Mouse (Mus musculus) embryonic facial prominence, embryonic 15.5 days (tissue): Measurements from ENCODE around the gene Sdhaf1. TPM values are rescaled to one million over a fixed set of nuclear protein-coding genes. Genes with fewer than 3 reads are reported as not detected.

Experiments used
- ATAC-seq: fragments of 200-750 bp; cut with Nextera tagmentation; 2 replicates; pipeline ENCODE4 v1.8.0; 2017; ENCODE audit warnings: low read depth, moderate TSS enrichment; ENCODE audit not compliant: insufficient number of reproducible peaks, low FRiP score, low TSS enrichment
- H3K27ac ChIP-seq: fragments of 300-500 bp; sonication (generic); replicated peaks from 2 replicates; pipeline ENCODE4 v1.5.1; 2015; ENCODE audit warnings: mild to moderate bottlenecking, inconsistent platforms
- H3K27me3 ChIP-seq: fragments of 300-500 bp; sonication (generic); 2 replicates; pipeline ENCODE4 v1.6.1; 2015; ENCODE audit warnings: inconsistent platforms
- H3K36me3 ChIP-seq: fragments of 300-500 bp; sonication (generic); 2 replicates; pipeline ENCODE4 v1.6.1; 2015; ENCODE audit warnings: mild to moderate bottlenecking, inconsistent platforms
- H3K4me1 ChIP-seq: fragments of 300-500 bp; sonication (generic); 2 replicates; pipeline ENCODE4 v1.6.1; 2015; ENCODE audit warnings: inconsistent platforms
- H3K4me2 ChIP-seq: fragments of 300-500 bp; sonication (generic); replicated peaks from 2 replicates; pipeline ENCODE4 v1.6.1; 2015; ENCODE audit warnings: mild to moderate bottlenecking, inconsistent platforms
- H3K4me3 ChIP-seq: fragments of 300-500 bp; sonication (generic); replicated peaks from 2 replicates; pipeline ENCODE4 v1.5.1; 2015; ENCODE audit warnings: mild to moderate bottlenecking, inconsistent platforms
- H3K9ac ChIP-seq: fragments of 300-500 bp; sonication (generic); 2 replicates; pipeline ENCODE4 v1.6.1; 2015; ENCODE audit warnings: inconsistent platforms
- H3K9me3 ChIP-seq: fragments of 300-500 bp; sonication (generic); replicated peaks from 2 replicates; pipeline ENCODE4 v1.6.1; 2016; ENCODE audit warnings: inconsistent platforms
- WGBS: fragments of 180-500 bp; shearing (Covaris S2); methylation state at CpG from one replicate; pipeline ENCODE4 v1.1.7; 2015; 5-methylcytosine and 5-hydroxymethylcytosine counted together
- polyA plus RNA-seq: library from polyadenylated mRNA; unstranded; fragments of >200 nt; fragmentation: Nextera tagmentation; extraction: Ambion mirVana; gene quantifications from 2 replicates; pipeline ENCODE4 v1.2.1, GENCODE M21; 2015

Sdhaf1 gene
- polyA plus RNA-seq, 1 experiment from 2014 or later: 17.9 TPM

GRCm38 (mm10) chr7:30278911-30279310 is 44.8 kb downstream of the Sdhaf1 start:
- no peak overlapping the region for H3K9ac ChIP-seq
- no peaks in the 10 kb centered on the region for H3K9me3 ChIP-seq
- H3K36me3 ChIP-seq: no peaks in the 10 kb centered on the region
- 44% methylated on average over 2 of the region's 2 CpGs for WGBS
- ATAC-seq: no peak
- no peak overlapping the region for H3K27ac ChIP-seq
- no peak overlapping the region for H3K4me2 ChIP-seq
- H3K4me3 ChIP-seq: no peak overlapping the region
- H3K4me1 ChIP-seq: peaks cover 19% of the 10 kb centered on the region
- no peaks in the 10 kb centered on the region for H3K27me3 ChIP-seq

- ATAC-seq: no peak
- no peak overlapping the region for H3K9ac ChIP-seq
- no peak overlapping the region for H3K27ac ChIP-seq
- H3K9me3 ChIP-seq: no peaks in the 10 kb centered on the region
- peaks cover 6% of the 10 kb centered on the region; the same call in 1 of the 2 replicates for H3K4me1 ChIP-seq
- H3K4me2 ChIP-seq: no peak overlapping the region
- WGBS: 82% methylated on average over 6 of the region's 6 CpGs
- H3K4me3 ChIP-seq: no peak overlapping the region
- H3K27me3 ChIP-seq: no peaks in the 10 kb centered on the region
- no peaks in the 10 kb centered on the region for H3K36me3 ChIP-seq
Observed at GRCm38 (mm10) chr7:30274383-30274782, 49.3 kb downstream of the Sdhaf1 start.

Other genes starting within 250 kb of the Sdhaf1 start
- gene Gm26920, start 233.5 kb downstream of the Sdhaf1 start, polyA plus RNA-seq: 0.73 and 1.9 TPM in 2 replicates
- 9.4 and 10.6 TPM in 2 replicates for gene Zfp566, start 233.4 kb downstream of the Sdhaf1 start, polyA plus RNA-seq
- gene Zfp260, start 229.1 kb downstream of the Sdhaf1 start, polyA plus RNA-seq: 120 and 122 TPM in 2 replicates
- 14.6 and 15.4 TPM in 2 replicates for gene Zfp382, start 202.0 kb downstream of the Sdhaf1 start, polyA plus RNA-seq
- 13.6 and 17.7 TPM in 2 replicates for gene Zfp146, start 154.1 kb downstream of the Sdhaf1 start, polyA plus RNA-seq
- gene Cox7a1, start 139.8 kb downstream of the Sdhaf1 start, polyA plus RNA-seq: 6.4 and 6.5 TPM in 2 replicates
- gene Capns1, start 125.1 kb downstream of the Sdhaf1 start, polyA plus RNA-seq: 111 and 113 TPM in 2 replicates
- 155 and 160 TPM in 2 replicates for gene Polr2i, start 91.9 kb downstream of the Sdhaf1 start, polyA plus RNA-seq
- gene Tbcb, start 91.6 kb downstream of the Sdhaf1 start, polyA plus RNA-seq: 172 and 177 TPM in 2 replicates
- gene Ovol3, start 88.2 kb downstream of the Sdhaf1 start, polyA plus RNA-seq: 0.31 and 0.39 TPM in 2 replicates
- gene Thap8, start 43.8 kb downstream of the Sdhaf1 start, polyA plus RNA-seq: 0.34 and 0.49 TPM in 2 replicates
- 6.7 and 8.6 TPM in 2 replicates for gene Wdr62, start 43.5 kb downstream of the Sdhaf1 start, polyA plus RNA-seq
- 36.3 and 47.3 TPM in 2 replicates for gene Clip3, start 32.2 kb downstream of the Sdhaf1 start, polyA plus RNA-seq
- gene Alkbh6, start 15.2 kb downstream of the Sdhaf1 start, polyA plus RNA-seq: 84.9 and 92.8 TPM in 2 replicates
- gene Syne4, start 9.1 kb downstream of the Sdhaf1 start, polyA plus RNA-seq: 30.5 and 36.9 TPM in 2 replicates
- gene E130208F15Rik, start 2.2 kb downstream of the Sdhaf1 start, polyA plus RNA-seq: 0.60 and 1.9 TPM in 2 replicates
- 5.7 and 6.6 TPM in 2 replicates for gene Lrfn3, start 38.9 kb upstream of the Sdhaf1 start, polyA plus RNA-seq
- 95.4 and 103 TPM in 2 replicates for gene Tyrobp, start 89.9 kb upstream of the Sdhaf1 start, polyA plus RNA-seq
- gene Hcst, start 96.0 kb upstream of the Sdhaf1 start, polyA plus RNA-seq: 2.2 and 2.4 TPM in 2 replicates
- 1.7 and 1.8 TPM in 2 replicates for gene Nfkbid, start 97.8 kb upstream of the Sdhaf1 start, polyA plus RNA-seq
- 52.0 and 61.3 TPM in 2 replicates for gene Aplp1, start 121.6 kb upstream of the Sdhaf1 start, polyA plus RNA-seq
- gene Kirrel2, start 133.8 kb upstream of the Sdhaf1 start, polyA plus RNA-seq: 1.1 and 1.3 TPM in 2 replicates
- 0.17 TPM in 2 replicates for gene Nphs1, start 134.4 kb upstream of the Sdhaf1 start, polyA plus RNA-seq
- not detected in 2 replicates for gene Prodh2, start 169.7 kb upstream of the Sdhaf1 start, polyA plus RNA-seq
- 12.2 and 16.2 TPM in 2 replicates for gene Arhgap33, start 211.2 kb upstream of the Sdhaf1 start, polyA plus RNA-seq
- 19.9 and 22.2 TPM in 2 replicates for gene Hspb6, start 228.3 kb upstream of the Sdhaf1 start, polyA plus RNA-seq
- gene Proser3, start 228.4 kb upstream of the Sdhaf1 start, polyA plus RNA-seq: 11.6 and 17.6 TPM in 2 replicates
- gene Lin37, start 235.9 kb upstream of the Sdhaf1 start, polyA plus RNA-seq: 45.6 and 46.8 TPM in 2 replicates
- gene U2af1l4, start 239.4 kb upstream of the Sdhaf1 start, polyA plus RNA-seq: 83.7 and 86.6 TPM in 2 replicates
- 11.0 and 15.0 TPM in 2 replicates for gene Gm49396, start 239.4 kb upstream of the Sdhaf1 start, polyA plus RNA-seq
- 136 and 140 TPM in 2 replicates for gene Psenen, start 239.7 kb upstream of the Sdhaf1 start, polyA plus RNA-seq
- 5.3 and 6.1 TPM in 2 replicates for gene Igflr1, start 241.5 kb upstream of the Sdhaf1 start, polyA plus RNA-seq